ENCODE assay signal across 30 mouse cellular contexts in the genomic region with DNA sequence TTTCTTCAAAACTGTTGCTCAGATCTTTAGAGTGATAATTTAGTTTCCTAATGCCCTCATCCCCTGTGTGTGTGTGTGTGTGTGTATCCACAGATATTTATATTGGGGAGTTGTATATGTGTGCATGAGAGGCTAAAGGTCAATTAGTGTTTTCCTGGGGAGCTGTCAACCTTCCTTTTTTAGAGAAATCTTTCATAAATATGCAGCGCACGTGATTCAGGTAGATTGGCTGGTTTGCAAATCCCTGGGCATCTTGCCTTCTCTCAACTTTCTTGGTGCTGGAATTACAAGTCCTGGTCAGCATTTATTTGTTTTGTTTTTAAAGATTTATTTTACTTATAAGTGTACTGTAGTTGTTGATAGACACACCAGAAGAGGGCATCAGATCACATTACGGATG. TPM values are rescaled to one million over a fixed set of nuclear protein-coding genes. Genes with fewer than 3 reads are reported as not detected.
"Had no signal": no experiment of that assay in that cellular context is flagged by ENCODE, and none has a peak within 500 bp of the region (broad histone marks: within the 10 kb centered on the region; RNA-seq: fewer than 3 reads in every experiment).

No protein-coding gene starts in this region.

- H3K9ac ChIP-seq: embryonic facial prominence, embryonic 12.5 days; embryonic facial prominence, embryonic 13.5 days; embryonic facial prominence, embryonic 15.5 days; forebrain, embryonic 12.5 days; forebrain, embryonic 13.5 days; forebrain, embryonic 15.5 days; forebrain, postnatal 0 days had no signal

- H3K27ac ChIP-seq: embryonic facial prominence, embryonic 10.5 days; embryonic facial prominence, embryonic 12.5 days; embryonic facial prominence, embryonic 13.5 days; embryonic facial prominence, embryonic 15.5 days; forebrain, embryonic 10.5 days; forebrain, embryonic 12.5 days; forebrain, embryonic 13.5 days; forebrain, embryonic 15.5 days; gastrocnemius, adult 2 months; heart, adult 2 months had no signal

- H3K4me3 ChIP-seq: embryonic facial prominence, embryonic 10.5 days; embryonic facial prominence, embryonic 12.5 days; embryonic facial prominence, embryonic 13.5 days; embryonic facial prominence, embryonic 15.5 days; erythroblast, embryonic 14.5 days; forebrain, embryonic 10.5 days; forebrain, embryonic 12.5 days; forebrain, embryonic 13.5 days; forebrain, embryonic 15.5 days; gastrocnemius, adult 2 months; heart, adult 2 months had no signal

- ATAC-seq: forebrain, embryonic 13.5 days; forebrain, embryonic 14.5 days; forebrain, embryonic 15.5 days; forebrain, embryonic 16.5 days; forebrain, postnatal 0 days had no signal

- H3K9me3 ChIP-seq: embryonic facial prominence, embryonic 10.5 days; embryonic facial prominence, embryonic 12.5 days; embryonic facial prominence, embryonic 13.5 days; embryonic facial prominence, embryonic 15.5 days; forebrain, embryonic 10.5 days; forebrain, embryonic 12.5 days; forebrain, embryonic 13.5 days; forebrain, embryonic 15.5 days had no signal

- DNase-seq: cerebellum, adult 2 months; cerebellum, adult 8-10 months; cerebellum, adult 9-10 months; cerebellum, adult 9-11 months; cerebellum, postnatal 10 days; cerebellum, postnatal 14 days; cerebellum, postnatal 25 days; cerebellum, postnatal 36 days; embryo, embryonic 11 days; forebrain, postnatal 0 days; gastrocnemius, adult 2 months; gastrocnemius, postnatal 10 days; gastrocnemius, postnatal 14 days; gastrocnemius, postnatal 25 days; gastrocnemius, postnatal 36 days; heart, adult 18-20 months; heart, adult 2 months had no signal

- H3K27me3 ChIP-seq: embryonic facial prominence, embryonic 12.5 days; embryonic facial prominence, embryonic 13.5 days; embryonic facial prominence, embryonic 15.5 days; forebrain, embryonic 12.5 days; forebrain, embryonic 13.5 days; forebrain, embryonic 15.5 days had no signal

- H3K4me2 ChIP-seq: embryonic facial prominence, embryonic 12.5 days; embryonic facial prominence, embryonic 13.5 days; embryonic facial prominence, embryonic 15.5 days; forebrain, embryonic 12.5 days; forebrain, embryonic 13.5 days; forebrain, embryonic 15.5 days had no signal

RNA-seq across cellular contexts. Expression of a gene that starts 22.8 kb away (rescaled TPM):
- total RNA-seq: common myeloid progenitor, adult 5-6 weeks; granulocyte monocyte progenitor cell, adult 5-6 weeks had no signal

RNA-seq across cellular contexts. Expression of a gene that starts 40.7 kb away (rescaled TPM):
- total RNA-seq: common myeloid progenitor, adult 5-6 weeks; granulocyte monocyte progenitor cell, adult 5-6 weeks had no signal
- polyA plus RNA-seq: erythroblast, embryonic 14.5 days had no signal
